Mouse (Mus musculus): ENCODE measurements around the gene Tmem235.

Tmem235 gene

DNA sequence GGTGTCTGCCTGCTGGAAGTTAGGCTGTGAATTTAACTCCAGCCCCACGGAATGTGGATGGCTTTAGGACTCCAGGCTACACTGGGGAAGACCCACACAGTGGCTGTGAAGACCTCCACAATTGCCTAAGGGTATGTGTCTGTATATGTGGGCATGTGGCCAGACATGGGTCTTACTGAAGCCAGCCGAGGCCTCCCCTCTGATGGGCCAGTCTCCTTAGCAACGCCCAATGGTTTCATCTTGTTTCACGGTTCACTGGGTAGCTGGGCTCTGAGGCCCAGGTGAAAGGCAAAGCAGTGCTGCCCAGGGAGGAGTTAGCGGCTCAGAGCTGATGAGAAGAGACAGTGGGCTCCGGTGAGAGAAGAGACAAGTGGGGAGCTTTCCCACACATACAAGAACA lies 5.4 kb downstream of the Tmem235 start:
- no peak for DNase-seq (ENCODE audit: low read depth, low spot score)

GRCm38 (mm10) chr11:117870688-117871365 lies 10.3 kb downstream of the Tmem235 start:
- peak; percentile 78 for DNase-seq (ENCODE audit: low read depth, low spot score)

DNA sequence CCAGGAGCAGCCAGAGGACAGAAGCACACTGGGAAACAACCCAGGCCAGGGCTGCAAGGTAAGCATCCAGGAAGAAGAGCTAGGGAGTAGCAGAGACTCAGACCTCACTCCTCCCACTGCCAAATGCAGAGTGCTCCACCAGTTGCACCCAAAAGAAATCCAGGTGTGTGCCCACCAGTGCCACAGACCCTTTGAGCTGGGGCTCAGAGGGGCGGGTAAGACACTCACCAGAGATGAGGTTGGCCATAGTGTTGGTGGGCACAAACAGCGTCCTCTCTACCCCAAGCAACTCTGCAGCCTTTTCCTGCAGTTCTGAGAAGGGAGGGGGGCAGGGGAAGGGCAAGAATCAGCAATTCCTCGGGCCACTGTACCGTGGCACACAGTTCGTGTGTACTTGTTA lies 10.8 kb downstream of the Tmem235 start:
- no peak for DNase-seq (ENCODE audit: low read depth, low spot score)

- no peak for DNase-seq (ENCODE audit: low read depth, low spot score)
These were observed 11.5 kb downstream of the Tmem235 start for GRCm38 (mm10) chr11:117871911-117872584.

GRCm38 (mm10) chr11:117872861-117873608 lies 12.5 kb downstream of the Tmem235 start, which contains the start of gene Tha1:
TSS of gene Tha1 (minus strand) at chr11:117873481.
- peak; percentile 73 for DNase-seq (ENCODE audit: low read depth, low spot score)

DNA sequence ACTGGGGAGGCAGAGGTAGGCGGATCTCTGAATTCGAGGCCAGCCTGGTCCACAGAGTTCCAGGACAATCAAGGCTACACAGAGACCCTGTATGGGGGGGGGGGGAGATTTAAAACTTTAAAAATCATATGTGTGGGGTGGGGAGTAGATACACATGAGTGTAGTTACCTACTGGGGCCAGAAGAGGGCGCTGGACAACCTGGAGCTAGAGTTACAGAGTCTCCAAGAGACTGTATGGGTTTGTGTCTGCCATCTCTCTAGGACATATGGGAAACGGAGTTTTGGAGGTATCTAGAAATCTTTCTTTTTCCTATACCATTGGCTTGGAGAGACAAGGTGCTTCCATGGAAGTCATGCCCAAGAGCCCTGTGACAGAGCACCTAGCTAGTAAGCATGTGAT lies 13.9 kb downstream of the Tmem235 start:
- DNase-seq (ENCODE audit: low read depth, low spot score), result no peak

DNA sequence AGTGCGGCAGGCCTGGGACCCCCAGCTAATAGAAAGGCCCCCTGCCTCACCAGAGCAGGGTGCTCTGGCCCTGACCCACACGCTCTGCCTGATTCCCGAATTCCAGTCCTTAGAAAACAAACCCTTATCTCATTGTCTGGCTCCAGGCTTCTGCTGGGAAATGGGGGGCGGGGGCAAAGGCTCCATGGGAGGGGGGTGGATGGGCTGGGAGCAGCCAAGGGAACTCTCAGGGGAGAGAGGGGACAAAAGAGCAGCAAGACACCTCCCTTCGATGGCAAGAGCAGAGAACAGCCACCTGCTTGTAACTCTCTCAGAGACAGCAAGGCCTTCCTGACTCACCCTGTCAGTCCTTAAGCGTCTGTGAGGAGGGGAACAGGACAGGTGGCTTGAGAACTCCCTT lies 15.1 kb downstream of the Tmem235 start:
- no peak for DNase-seq (ENCODE audit: low read depth, low spot score)

GRCm38 (mm10) chr11:117877917-117878745 lies 17.6 kb downstream of the Tmem235 start:
- no peak for DNase-seq (ENCODE audit: low read depth, low spot score)

GRCm38 (mm10) chr11:117878892-117879291 lies 18.3 kb downstream of the Tmem235 start:
- DNase-seq (ENCODE audit: low read depth, low spot score), result no peak

- no peak for DNase-seq (ENCODE audit: low read depth, low spot score)
These were observed 19.1 kb downstream of the Tmem235 start for GRCm38 (mm10) chr11:117879676-117880075.

DNA sequence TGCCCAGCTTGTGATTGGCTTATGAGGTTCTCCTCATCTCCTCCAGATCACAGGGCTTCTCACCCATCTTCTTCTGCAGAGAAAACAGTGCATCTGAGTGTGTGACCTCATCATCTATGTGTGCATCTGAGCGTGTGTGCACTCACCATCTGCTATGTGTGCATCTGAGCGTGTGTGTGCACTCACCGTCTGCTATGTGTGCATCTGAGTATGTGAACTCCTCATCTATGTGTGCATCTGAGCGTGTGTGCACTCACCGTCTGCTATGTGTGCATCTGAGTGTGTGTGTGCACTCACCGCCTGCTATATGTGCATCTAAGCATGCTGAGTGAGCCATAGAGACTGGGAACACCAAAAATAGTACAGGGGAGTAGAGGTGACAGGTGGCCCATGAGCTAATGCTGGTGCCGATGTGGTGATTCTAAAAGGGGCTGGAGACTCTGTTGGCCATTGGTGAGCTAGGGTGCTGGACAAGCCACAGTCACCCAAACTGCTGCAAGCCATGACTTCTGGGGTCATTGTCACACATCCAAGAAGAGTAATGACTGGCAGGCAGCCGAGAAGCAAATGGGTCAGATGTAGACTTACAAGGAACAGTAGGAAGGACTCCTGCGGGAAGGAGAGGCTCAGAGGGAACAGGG lies 19.9 kb downstream of the Tmem235 start:
- DNase-seq (ENCODE audit: low read depth, low spot score), result no peak

GRCm38 (mm10) chr11:117880977-117881358 lies 20.4 kb downstream of the Tmem235 start:
- no peak for DNase-seq (ENCODE audit: low read depth, low spot score)

GRCm38 (mm10) chr11:117881787-117882186 lies 21.2 kb downstream of the Tmem235 start:
- no peak for DNase-seq (ENCODE audit: low read depth, low spot score)

DNA sequence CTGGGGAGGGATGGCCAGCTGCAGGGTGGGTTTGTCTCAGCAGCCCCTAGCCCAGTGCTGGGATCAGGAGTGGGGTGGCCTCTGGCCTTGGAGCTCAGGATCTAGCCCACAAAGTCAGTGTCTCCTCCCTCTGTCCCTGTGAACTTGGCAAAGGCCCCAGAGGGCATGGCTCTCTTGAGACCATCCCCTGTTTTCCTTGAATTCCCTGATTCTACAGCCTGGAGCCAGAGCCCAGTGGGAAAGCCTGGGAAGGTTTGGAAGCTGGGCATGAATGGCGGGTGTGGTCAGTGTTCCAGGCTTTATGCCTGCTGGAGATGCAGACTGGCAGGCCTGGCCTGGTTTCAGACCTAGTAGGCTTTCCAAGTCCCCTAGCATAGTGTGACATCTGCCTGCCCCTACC lies 21.7 kb downstream of the Tmem235 start:
- DNase-seq (ENCODE audit: low read depth, low spot score), result no peak

DNA sequence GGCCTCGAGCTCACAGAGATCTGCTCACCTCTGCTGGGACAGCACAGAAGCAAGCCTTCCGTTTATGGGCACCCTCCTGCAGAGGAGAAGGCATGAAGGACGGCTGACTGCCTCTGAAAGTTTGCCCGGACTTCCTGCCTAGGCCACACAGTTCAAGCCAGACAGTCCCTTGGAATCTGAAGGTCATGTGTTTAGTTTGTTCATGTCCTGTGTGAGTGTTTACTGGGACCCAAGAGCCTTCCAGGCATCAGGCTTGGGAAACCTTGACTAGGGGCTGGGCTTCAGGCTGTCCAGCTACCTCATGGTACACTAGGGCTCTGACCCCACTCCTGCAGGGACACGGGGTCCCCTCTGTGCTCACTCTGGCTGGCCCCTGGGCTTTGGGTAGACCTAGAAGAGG lies 25.4 kb downstream of the Tmem235 start:
- DNase-seq (ENCODE audit: low read depth, low spot score), result no peak

GRCm38 (mm10) chr11:117888168-117888852 lies 27.8 kb downstream of the Tmem235 start:
- DNase-seq (ENCODE audit: low read depth, low spot score), result no peak

GRCm38 (mm10) chr11:117888853-117889822 lies 28.6 kb downstream of the Tmem235 start:
- DNase-seq (ENCODE audit: low read depth, low spot score), result no peak

- DNase-seq (ENCODE audit: low read depth, low spot score), result no peak
These were observed 29.4 kb downstream of the Tmem235 start for GRCm38 (mm10) chr11:117889887-117890340.

GRCm38 (mm10) chr11:117890519-117891282 lies 30.1 kb downstream of the Tmem235 start:
- no peak for DNase-seq (ENCODE audit: low read depth, low spot score)

Data from embryo, embryonic 11.5 days (tissue).